Mouse (Mus musculus) kidney, adult 2 months (tissue): ENCODE data around the gene Cnot1. TPM values are rescaled to one million over a fixed set of nuclear protein-coding genes. Genes with fewer than 3 reads are reported as not detected.
"Not testable (repeated sequence)": the region's sequence is repeated elsewhere in the genome, so short reads cannot be mapped to it uniquely, and the experiment has no call there.

Experiments
- DNase-seq: peaks from one replicate; pipeline ENCODE4 v3.0.0; 2021
- H3K27ac ChIP-seq: fragments of 200-500 bp; 2 replicates; pipeline ENCODE4 v1.5.1; 2012; ENCODE audit warnings: low read depth, low read length, control low read depth, inconsistent platforms; ENCODE audit not compliant: insufficient read depth
- H3K27me3 ChIP-seq: fragments of 200-500 bp; replicated peaks from 2 replicates; pipeline ENCODE4 v1.6.1; 2012; ENCODE audit warnings: mild to moderate bottlenecking, moderate library complexity, low read length, inconsistent platforms; ENCODE audit not compliant: control insufficient read depth, insufficient read depth
- H3K36me3 ChIP-seq: fragments of 200-500 bp; 2 replicates; pipeline ENCODE4 v1.6.1; 2012; ENCODE audit warnings: mild to moderate bottlenecking, moderate library complexity, low read length, inconsistent platforms; ENCODE audit not compliant: control insufficient read depth, insufficient read depth
- H3K4me1 ChIP-seq: fragments of 200-500 bp; 2 replicates; pipeline ENCODE4 v1.6.1; 2011; ENCODE audit warnings: low read length; ENCODE audit not compliant: control insufficient read depth, insufficient read depth
- H3K4me3 ChIP-seq: fragments of 200-500 bp; 2 replicates; pipeline ENCODE4 v1.5.1; 2011; ENCODE audit warnings: mild to moderate bottlenecking, low read depth, low read length, control low read depth; ENCODE audit not compliant: insufficient read depth
- CTCF ChIP-seq: fragments of 200-500 bp; conservative IDR thresholded peaks from 2 replicates; pipeline ENCODE4 v1.5.1; 2011; ENCODE audit warnings: low read depth, mild to moderate bottlenecking, control low read depth, low read length, moderate library complexity, mixed read lengths; ENCODE audit not compliant: insufficient read depth, insufficient read length
- POLR2A ChIP-seq: fragments of 200-500 bp; IDR thresholded peaks from one replicate; pipeline ENCODE4 v1.6.1; 2011; ENCODE audit warnings: low read depth, low read length, control low read depth
- WGBS: fragments of 180-500 bp; shearing (Covaris S2); methylation state at CpG from one replicate; pipeline ENCODE4 v1.1.7; 2018; 5-methylcytosine and 5-hydroxymethylcytosine counted together
- polyA plus RNA-seq: library from polyadenylated mRNA; depleted of rRNA; stranded (reverse); fragments of >200 nt; gene quantifications from 2 replicates; pipeline ENCODE4 v1.2.3, GENCODE M21; 2012

Cnot1 gene
- polyA plus RNA-seq, 1 experiment: 57.4 TPM

DNA sequence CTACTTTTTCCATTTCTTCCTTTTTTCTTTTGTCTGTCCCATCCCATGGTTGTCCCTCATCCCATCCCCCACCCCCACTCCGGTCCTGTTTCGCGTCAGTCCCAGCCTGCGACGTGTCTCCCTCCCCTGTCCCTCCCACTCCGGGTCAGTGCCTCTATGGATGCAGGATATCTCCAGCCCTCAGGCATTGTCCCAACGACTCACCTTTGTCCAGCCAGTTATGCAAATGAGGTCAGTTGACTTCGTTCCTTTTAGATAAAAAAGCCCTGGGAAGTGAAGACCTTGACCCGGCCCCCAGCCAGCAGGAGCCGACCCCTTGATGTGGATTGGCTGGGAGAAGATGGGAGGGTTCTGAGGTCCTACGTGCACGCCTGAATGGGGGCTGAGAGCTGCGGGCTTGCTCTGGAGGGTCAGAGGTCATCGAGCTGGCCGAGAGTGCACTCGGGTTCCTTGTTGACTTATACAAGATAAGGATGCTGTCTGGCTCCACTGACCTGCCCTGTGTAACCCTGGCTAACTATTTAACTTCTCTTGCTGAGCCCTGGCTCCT, 26.2 kb upstream of the Cnot1 start:
- peak; percentile 30 for DNase-seq
- WGBS: under 1% methylated on average over 16 of the region's 16 CpGs
- H3K4me3 ChIP-seq: no peak overlapping the region
- H3K27me3 ChIP-seq: no peaks in the 10 kb centered on the region
- H3K4me1 ChIP-seq: peaks cover 3% of the 10 kb centered on the region; the same call in 1 of the 2 replicates
- H3K27ac ChIP-seq: no peak overlapping the region
- no peaks in the 10 kb centered on the region for H3K36me3 ChIP-seq
- TF ChIP-seq CTCF: no peak
- TF ChIP-seq POLR2A: no peak

DNA sequence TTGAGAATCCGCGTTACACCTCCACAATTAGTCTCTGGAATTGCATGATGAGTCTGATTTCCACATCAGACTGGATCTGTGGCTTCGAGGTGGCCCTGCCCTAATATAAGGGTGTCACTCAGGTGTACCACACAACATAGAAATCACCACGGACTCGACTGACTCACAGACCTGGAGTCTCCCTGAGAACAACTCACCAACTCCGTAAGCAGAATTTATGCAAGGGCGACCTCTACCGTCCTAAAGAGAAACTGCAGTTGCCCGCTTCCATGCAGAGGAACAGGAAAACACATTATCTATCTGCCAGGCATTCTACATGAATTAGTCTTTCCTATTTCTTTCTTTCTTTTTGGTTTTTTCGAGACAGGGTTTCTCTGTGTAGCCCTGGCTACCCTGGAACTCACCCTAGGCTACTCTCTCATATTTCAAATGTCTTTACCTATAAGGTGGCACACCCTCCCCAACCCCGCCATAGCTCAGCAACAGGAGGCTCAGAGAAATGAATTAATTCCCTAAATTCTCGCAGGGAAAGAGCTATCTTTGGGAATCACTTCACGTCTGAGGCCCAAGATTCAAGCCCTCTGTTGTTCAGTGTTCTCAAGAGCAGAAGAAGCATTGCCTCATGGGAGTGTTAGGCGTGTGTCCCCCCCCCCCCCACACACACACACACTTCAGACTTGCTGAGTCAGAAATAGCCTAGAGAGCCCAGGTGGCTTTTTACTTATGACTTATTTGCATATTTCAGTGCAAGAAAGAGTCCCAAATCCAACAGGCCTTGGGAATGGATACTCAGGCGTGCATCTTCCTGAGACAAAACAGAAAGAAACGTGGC, 25.6 kb upstream of the Cnot1 start:
- peak; percentile 87 for DNase-seq
- Histone ChIP-seq H3K4me3 (no peak overlapping the region), H3K27me3 (no peaks in the 10 kb centered on the region), H3K4me1 (peaks cover 3% of the 10 kb centered on the region; the same call in 1 of the 2 replicates), H3K36me3 (no peaks in the 10 kb centered on the region), H3K27ac (no peak overlapping the region)
- no peak for TF ChIP-seq POLR2A
- TF ChIP-seq CTCF: peak; percentile 94
- WGBS: 16% methylated on average over 16 of the region's 16 CpGs

- H3K4me3 ChIP-seq: no peak overlapping the region
- H3K36me3 ChIP-seq: no peaks in the 10 kb centered on the region
- WGBS: 85% methylated on average over 3 of the region's 3 CpGs
- H3K27ac ChIP-seq: no peak overlapping the region
- no peak for DNase-seq
- no peaks in the 10 kb centered on the region for H3K27me3 ChIP-seq
- TF ChIP-seq POLR2A (no peak), CTCF (no peak)
- H3K4me1 ChIP-seq: peaks cover 3% of the 10 kb centered on the region; the same call in 1 of the 2 replicates
Measured at GRCm38 (mm10) chr8:95830144-95830543, 22.9 kb upstream of the Cnot1 start.

GRCm38 (mm10) chr8:95825162-95825561, 17.9 kb upstream of the Cnot1 start, which contains the start of gene Sap18b:
Sap18b (plus strand) TSS chr8:95825346.
- H3K27me3 ChIP-seq, H3K4me3 ChIP-seq, H3K27ac ChIP-seq, H3K36me3 ChIP-seq, DNase-seq, H3K4me1 ChIP-seq: not testable (repeated sequence)
- WGBS: 64% methylated on average over 25 of the region's 25 CpGs

- H3K4me1 ChIP-seq: no peaks in the 10 kb centered on the region
- H3K27me3 ChIP-seq: no peaks in the 10 kb centered on the region
- DNase-seq: no peak
- no peaks in the 10 kb centered on the region for H3K36me3 ChIP-seq
- H3K4me3 ChIP-seq: no peak overlapping the region
- TF ChIP-seq CTCF: no peak
- TF ChIP-seq POLR2A: no peak
- WGBS: 75% methylated on average over 3 of the region's 3 CpGs
- no peak overlapping the region for H3K27ac ChIP-seq
Measured at GRCm38 (mm10) chr8:95822699-95823098, 15.4 kb upstream of the Cnot1 start.

DNA sequence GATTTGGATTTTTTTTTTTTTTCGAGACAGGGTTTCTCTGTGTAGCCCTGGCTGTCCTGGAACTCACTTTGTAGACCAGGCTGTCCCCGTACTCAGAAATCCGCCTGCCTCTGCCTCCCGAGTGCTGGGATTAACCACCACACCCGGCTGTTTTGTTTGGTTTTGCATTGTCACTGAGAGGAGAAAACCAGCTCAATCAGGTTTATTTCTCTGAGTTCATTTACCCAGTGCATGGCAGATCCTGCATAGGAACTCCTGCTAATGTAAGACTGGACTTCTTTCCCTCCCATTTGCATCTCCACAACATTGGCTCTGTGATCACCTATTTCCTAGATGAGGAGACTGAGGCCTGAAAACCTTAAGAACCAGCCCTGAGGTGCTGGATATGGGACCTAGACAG, 14.8 kb upstream of the Cnot1 start:
- no peak overlapping the region for H3K27ac ChIP-seq
- H3K27me3 ChIP-seq: no peaks in the 10 kb centered on the region
- H3K36me3 ChIP-seq: no peaks in the 10 kb centered on the region
- H3K4me3 ChIP-seq: no peak overlapping the region
- DNase-seq: no peak
- no peaks in the 10 kb centered on the region for H3K4me1 ChIP-seq
- TF ChIP-seq POLR2A: no peak
- no peak for TF ChIP-seq CTCF
- WGBS: 88% methylated on average over 5 of the region's 5 CpGs

DNA sequence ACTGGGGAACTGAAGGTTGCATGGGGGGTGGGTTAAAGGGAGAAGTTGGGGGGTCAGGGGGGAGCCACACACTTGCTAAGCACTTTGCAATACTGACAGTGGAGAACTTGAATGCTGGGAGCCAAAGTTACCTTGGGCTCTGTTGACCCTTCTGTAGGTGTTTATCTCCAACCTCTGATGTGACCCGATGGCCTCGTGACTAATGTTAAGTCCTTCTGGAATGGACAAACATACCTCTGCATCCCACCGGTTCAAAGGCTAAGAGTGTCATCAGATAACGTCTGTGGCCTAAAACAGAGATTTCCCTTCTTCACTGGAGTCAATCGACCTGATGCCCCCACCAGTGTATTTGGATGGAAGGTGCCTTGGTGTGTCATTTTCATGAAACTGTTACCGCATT, 14.0 kb upstream of the Cnot1 start:
- Histone ChIP-seq H3K27ac (no peak overlapping the region), H3K4me3 (no peak overlapping the region), H3K27me3 (no peaks in the 10 kb centered on the region), H3K4me1 (no peaks in the 10 kb centered on the region), H3K36me3 (no peaks in the 10 kb centered on the region)
- no peak for DNase-seq
- TF ChIP-seq POLR2A: no peak
- no peak for TF ChIP-seq CTCF
- 92% methylated on average over 6 of the region's 6 CpGs for WGBS
